ENCODE assay signal across 17 mouse cellular contexts in the genomic region with DNA sequence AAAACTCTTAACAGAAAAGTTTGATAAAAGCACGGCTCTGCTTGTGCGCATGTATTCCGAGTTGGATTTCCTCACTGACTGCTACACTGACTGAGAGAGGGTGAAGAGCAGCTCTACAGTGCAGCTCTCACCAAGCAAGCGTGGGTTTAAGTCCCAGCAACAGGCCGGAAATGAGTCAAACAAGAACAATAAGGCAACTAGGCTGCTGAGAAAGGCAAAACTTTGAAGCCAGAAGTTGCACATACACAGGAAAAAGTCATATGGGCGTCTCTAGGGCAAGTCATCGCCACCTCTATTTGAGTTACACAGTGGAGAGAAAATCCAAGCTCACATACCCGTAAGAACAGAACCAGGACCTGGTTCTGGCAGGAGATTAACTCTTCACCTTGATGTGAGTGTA. TPM values are rescaled to one million over a fixed set of nuclear protein-coding genes. Genes with fewer than 3 reads are reported as not detected.
DNase-seq lines count a peak whose midpoint lies in the region; ATAC-seq and TF ChIP-seq lines count a peak whose summit lies in the region.
"Had no signal": no experiment of that assay in that cellular context is flagged by ENCODE, and none has a peak within 500 bp of the region (broad histone marks: within the 10 kb centered on the region; RNA-seq: fewer than 3 reads in every experiment).

No protein-coding gene starts in this region.

- H3K36me3 ChIP-seq in heart, postnatal 0 days (replicated peaks; ENCODE audit: control insufficient read depth, insufficient read depth, low read length): peaks cover 17% of the 10 kb centered on the region
- peaks cover 43% of the 10 kb centered on the region for H3K36me3 ChIP-seq in heart, embryonic 10.5 days
- peaks cover 10% of the 10 kb centered on the region for H3K36me3 ChIP-seq in lung, embryonic 16.5 days (ENCODE audit: control insufficient read depth, insufficient read depth, low read length)

- H3K27ac ChIP-seq in heart, postnatal 0 days (ENCODE audit: low read depth): peak overlapping the region; percentile 68
- H3K27ac ChIP-seq in heart, embryonic 10.5 days: no peak overlapping the region
- peak overlapping the region; percentile 32; the same call in 1 of the 2 replicates for H3K27ac ChIP-seq in lung, embryonic 16.5 days (ENCODE audit: low read length)
- H3K27ac ChIP-seq: hindbrain, embryonic 12.5 days; liver, embryonic 12.5 days had no signal

- no peak overlapping the region for H3K4me3 ChIP-seq in heart, postnatal 0 days (ENCODE audit: low read depth, low read length)
- H3K4me3 ChIP-seq in heart, embryonic 10.5 days: no peak overlapping the region
- H3K4me3 ChIP-seq in lung, embryonic 16.5 days (ENCODE audit: low read length): no peak overlapping the region
- H3K4me3 ChIP-seq: hindbrain, embryonic 12.5 days; liver, embryonic 12.5 days; megakaryocyte, embryonic 14.5 days had no signal

- no peaks in the 10 kb centered on the region for H3K4me1 ChIP-seq in heart, postnatal 0 days (ENCODE audit: control insufficient read depth, insufficient read depth)
- H3K4me1 ChIP-seq in heart, embryonic 10.5 days: no peaks in the 10 kb centered on the region
- H3K4me1 ChIP-seq in lung, embryonic 16.5 days (replicated peaks; ENCODE audit: control insufficient read depth, insufficient read depth, low read length): no peaks in the 10 kb centered on the region
- H3K4me1 ChIP-seq: hindbrain, embryonic 12.5 days; liver, embryonic 12.5 days had no signal

- no peaks in the 10 kb centered on the region for H3K27me3 ChIP-seq in heart, postnatal 0 days (ENCODE audit: control insufficient read depth, insufficient read depth, low read length)
- no peaks in the 10 kb centered on the region for H3K27me3 ChIP-seq in heart, embryonic 10.5 days (ENCODE audit: insufficient read depth, poor library complexity, severe bottlenecking)
- no peaks in the 10 kb centered on the region for H3K27me3 ChIP-seq in lung, embryonic 16.5 days (ENCODE audit: control insufficient read depth, insufficient read depth, low read depth, low read length)
- H3K27me3 ChIP-seq: hindbrain, embryonic 12.5 days; liver, embryonic 12.5 days; megakaryocyte, embryonic 14.5 days had no signal

- no peak for ATAC-seq in heart, postnatal 0 days (ENCODE audit: insufficient read depth, low read depth)
- no peak for ATAC-seq in lung, embryonic 16.5 days (ENCODE audit: low read depth)
- ATAC-seq: liver, embryonic 12.5 days had no signal

- WGBS in heart, postnatal 0 days: 69% methylated on average over 8 of the region's 8 CpGs
- 84% methylated on average over 8 of the region's 8 CpGs for WGBS in heart, embryonic 10.5 days
- WGBS in lung, embryonic 16.5 days: 78% methylated on average over 8 of the region's 8 CpGs

- H3K9me3 ChIP-seq in heart, postnatal 0 days (replicated peaks; ENCODE audit: control insufficient read depth, low read length): no peaks in the 10 kb centered on the region
- H3K9me3 ChIP-seq in heart, embryonic 10.5 days: no peaks in the 10 kb centered on the region
- H3K9me3 ChIP-seq in lung, embryonic 16.5 days (ENCODE audit: control insufficient read depth, low read length): no peaks in the 10 kb centered on the region
- H3K9me3 ChIP-seq: hindbrain, embryonic 12.5 days; liver, embryonic 12.5 days; megakaryocyte, embryonic 14.5 days had no signal

- no peak for TF ChIP-seq CTCF in heart, postnatal 0 days (IDR thresholded peaks at IDR 0.05; ENCODE audit: low read depth)

- no peak overlapping the region for H3K9ac ChIP-seq in heart, postnatal 0 days (replicated peaks; ENCODE audit: low read depth, low read length)
- H3K9ac ChIP-seq in lung, embryonic 16.5 days (ENCODE audit: low read length): no peak overlapping the region
- H3K9ac ChIP-seq: hindbrain, embryonic 12.5 days; liver, embryonic 12.5 days had no signal

- DNase-seq in heart, postnatal 0 days (ENCODE audit: low spot score): no peak
- DNase-seq in heart, embryonic 10.5 days (ENCODE audit: low spot score): no peak
- DNase-seq in lung, postnatal 10 days: no peak
- DNase-seq in R1 (ENCODE audit: low read depth, low spot score): peak; percentile 28
- DNase-seq in naive thymus-derived CD4-positive, alpha-beta T cell, adult 2 months (ENCODE audit: low read depth): peak; percentile 39
- no peak for DNase-seq in urinary bladder, adult 18-20 months (ENCODE audit: low spot score in 2 of 2)
- DNase-seq in testis, postnatal 14 days (ENCODE audit: low spot score): no peak
- DNase-seq: adrenal gland, adult 2 months; cerebellum, postnatal 10 days; right cerebral cortex, postnatal 14 days; thymus, postnatal 14 days had no signal

- no peak for TF ChIP-seq EP300 in heart, postnatal 0 days (IDR thresholded peaks at IDR 0.05; ENCODE audit: low read depth)

- H3K4me2 ChIP-seq in heart, postnatal 0 days (ENCODE audit: low read depth, low read length): no peak overlapping the region
- H3K4me2 ChIP-seq in lung, embryonic 16.5 days (ENCODE audit: low read depth, low read length): no peak overlapping the region
- H3K4me2 ChIP-seq: hindbrain, embryonic 12.5 days; liver, embryonic 12.5 days had no signal

RNA-seq across cellular contexts. Expression of a gene that starts 10.1 kb away (rescaled TPM):
- not detected in 2 replicates for total RNA-seq in heart, postnatal 0 days (2014; rRNA removed; ENCODE audit: low replicate concordance)
- 0.07 TPM in 1 of 2 replicates, not detected in the other for polyA plus RNA-seq in heart, postnatal 0 days (2015; fragmentation: Nextera tagmentation; extraction: Ambion mirVana)
- polyA plus RNA-seq in heart, embryonic 10.5 days (2016; fragmentation: Nextera tagmentation; extraction: Ambion mirVana): 0.10 and 0.24 TPM in 2 replicates
- 0.11 and 0.16 TPM in 2 replicates for polyA plus RNA-seq in lung, embryonic 16.5 days (2015; fragmentation: Nextera tagmentation; extraction: Ambion mirVana)
- total RNA-seq: monocyte, adult 5-6 weeks had no signal
- polyA plus RNA-seq: kidney, embryonic 14.5 days had no signal

RNA-seq across cellular contexts. Expression of a gene that starts 10.8 kb away (rescaled TPM):
- total RNA-seq in heart, postnatal 0 days (2014; rRNA removed; ENCODE audit: low replicate concordance): 5.5 TPM in 2 replicates
- 4.4 and 4.5 TPM in 2 replicates for polyA plus RNA-seq in heart, postnatal 0 days (2015; fragmentation: Nextera tagmentation; extraction: Ambion mirVana)
- 7.1 and 9.4 TPM in 2 replicates for polyA plus RNA-seq in heart, embryonic 10.5 days (2016; fragmentation: Nextera tagmentation; extraction: Ambion mirVana)
- 16.1 and 17.0 TPM in 2 replicates for polyA plus RNA-seq in lung, embryonic 16.5 days (2015; fragmentation: Nextera tagmentation; extraction: Ambion mirVana)

RNA-seq across cellular contexts. Expression of a gene that starts 10.8 kb away (rescaled TPM):
- total RNA-seq in heart, postnatal 0 days (2014; rRNA removed; ENCODE audit: low replicate concordance): 62.9 and 75.4 TPM in 2 replicates
- 151 and 155 TPM in 2 replicates for polyA plus RNA-seq in heart, postnatal 0 days (2015; fragmentation: Nextera tagmentation; extraction: Ambion mirVana)
- 161 and 183 TPM in 2 replicates for polyA plus RNA-seq in heart, embryonic 10.5 days (2016; fragmentation: Nextera tagmentation; extraction: Ambion mirVana)
- 178 TPM in 2 replicates for polyA plus RNA-seq in lung, embryonic 16.5 days (2015; fragmentation: Nextera tagmentation; extraction: Ambion mirVana)

RNA-seq across cellular contexts. Expression of a gene that starts 18.9 kb away (rescaled TPM):
- 13.2 and 15.2 TPM in 2 replicates for total RNA-seq in heart, postnatal 0 days (2014; rRNA removed; ENCODE audit: low replicate concordance)
- polyA plus RNA-seq in heart, postnatal 0 days (2015; fragmentation: Nextera tagmentation; extraction: Ambion mirVana): 30.8 and 33.0 TPM in 2 replicates
- polyA plus RNA-seq in heart, embryonic 10.5 days (2016; fragmentation: Nextera tagmentation; extraction: Ambion mirVana): 26.9 and 36.9 TPM in 2 replicates
- 48.1 and 51.4 TPM in 2 replicates for polyA plus RNA-seq in lung, embryonic 16.5 days (2015; fragmentation: Nextera tagmentation; extraction: Ambion mirVana)

Comparison
In these comparisons a context has a peak if more than half of its experiments do, and no peak if none do; other contexts are left out.
1. DNase-seq: peak in R1 (single experiment) and naive thymus-derived CD4-positive, alpha-beta T cell, adult 2 months (single experiment); none in heart, postnatal 0 days (single experiment), heart, embryonic 10.5 days (single experiment), lung, postnatal 10 days (single experiment), urinary bladder, adult 18-20 months (0 of 2) and testis, postnatal 14 days (single experiment).